Mouse (Mus musculus): ENCODE data around the gene Crybb3. TPM values are rescaled to one million over a fixed set of nuclear protein-coding genes. Genes with fewer than 3 reads are reported as not detected.

Gene Crybb3
- polyA plus RNA-seq, 1 experiment from 2014 or later = 0.15 TPM

DNA sequence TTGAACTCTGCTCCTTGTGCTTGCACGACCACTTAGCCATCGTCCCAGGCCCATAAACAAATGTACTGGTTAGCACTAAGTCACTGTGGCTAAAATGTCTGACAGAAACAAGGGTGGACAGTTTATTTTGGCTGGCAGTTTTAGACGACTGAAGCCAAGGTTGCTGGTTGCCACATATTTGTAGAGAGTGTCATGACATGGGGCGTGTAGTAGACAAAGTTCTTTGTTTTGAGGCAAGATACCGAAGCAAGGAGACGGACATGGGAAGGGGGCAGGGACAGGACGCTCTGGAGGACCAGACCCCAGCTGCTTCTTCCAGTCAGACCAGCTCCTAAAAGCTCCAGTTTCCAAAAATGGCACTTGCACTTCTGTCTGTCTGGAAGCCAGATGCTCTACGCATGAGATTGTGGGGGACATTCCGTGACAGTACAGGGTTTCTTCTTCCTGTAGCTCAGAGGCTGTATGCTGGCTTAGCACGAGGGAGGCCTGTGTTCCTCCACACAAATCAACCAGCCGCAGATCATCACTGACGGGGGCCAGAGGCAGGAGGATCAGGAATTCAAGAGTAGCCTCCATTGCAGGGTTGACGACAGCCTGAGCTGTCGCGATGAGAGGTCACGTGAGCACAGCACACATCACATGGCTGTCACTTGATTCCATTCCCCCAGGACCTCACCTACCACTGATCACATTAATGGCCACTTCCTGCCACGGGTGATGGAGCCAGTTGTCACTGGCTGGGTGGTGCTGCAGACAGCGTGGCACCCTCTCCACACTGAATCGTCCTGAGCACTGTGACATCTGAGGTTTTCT, 1.2 kb upstream of the Crybb3 start:
- Histone ChIP-seq H3K27me3 (ENCODE audit: insufficient read depth, low read length) (no peaks in the 10 kb centered on the region), H3K9ac (replicated peaks) (no peak overlapping the region), H3K36me3 (replicated peaks; ENCODE audit: insufficient read depth, low read length) (no peaks in the 10 kb centered on the region), H3K4me1 (ENCODE audit: insufficient read depth) (no peaks in the 10 kb centered on the region), H3K4me2 (ENCODE audit: low read depth, low read length) (no peak overlapping the region), H3K27ac (ENCODE audit: low read depth) (no peak overlapping the region; the same call in 1 of the 2 replicates), H3K9me3 (ENCODE audit: low read length) (no peaks in the 10 kb centered on the region), H3K4me3 (ENCODE audit: low read depth, low read length) (no peak overlapping the region)
- TF ChIP-seq EP300 (IDR thresholded peaks at IDR 0.05; ENCODE audit: low read depth) (no peak), CTCF (IDR thresholded peaks at IDR 0.05; ENCODE audit: low read depth) (no peak)
- WGBS (ENCODE audit: insufficient replicate concordance) = 55% methylated on average over 19 of the region's 19 CpGs
- DNase-seq = no peak
- peak; percentile 26 for ATAC-seq

DNA sequence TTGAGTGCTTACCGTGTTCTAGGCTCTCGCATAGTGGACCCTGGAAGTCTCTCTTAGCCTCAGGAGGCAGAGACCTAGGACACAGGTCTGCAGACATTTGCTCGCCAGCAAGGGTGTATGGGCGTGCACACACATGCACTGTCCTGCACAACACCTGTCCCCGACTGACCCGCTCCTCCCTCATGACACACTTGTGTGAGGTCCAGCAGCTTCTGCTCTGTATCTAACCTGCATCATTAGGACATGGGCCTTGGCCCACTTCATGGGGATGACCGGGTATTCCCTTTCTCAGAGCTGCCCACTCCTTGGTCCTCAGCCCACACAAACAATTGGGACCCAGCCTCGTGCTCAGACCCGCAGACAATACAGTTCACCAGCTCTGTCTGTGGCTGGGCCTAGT, 364 bp downstream of the Crybb3 start:
- H3K4me2 ChIP-seq (ENCODE audit: low read depth, low read length) = no peak overlapping the region
- WGBS (ENCODE audit: insufficient replicate concordance) = 83% methylated on average over 9 of the region's 9 CpGs
- H3K4me3 ChIP-seq (ENCODE audit: low read depth, low read length) = no peak overlapping the region
- H3K27ac ChIP-seq (ENCODE audit: low read depth) = no peak overlapping the region
- no peak for DNase-seq
- no peaks in the 10 kb centered on the region for H3K27me3 ChIP-seq (ENCODE audit: insufficient read depth, low read length)
- TF ChIP-seq EP300 (IDR thresholded peaks at IDR 0.05; ENCODE audit: low read depth) = no peak
- TF ChIP-seq CTCF (IDR thresholded peaks at IDR 0.05; ENCODE audit: low read depth) = no peak
- H3K9ac ChIP-seq (replicated peaks) = no peak overlapping the region
- no peaks in the 10 kb centered on the region for H3K36me3 ChIP-seq (replicated peaks; ENCODE audit: insufficient read depth, low read length)
- ATAC-seq = no peak
- H3K4me1 ChIP-seq (ENCODE audit: insufficient read depth) = no peaks in the 10 kb centered on the region
- no peaks in the 10 kb centered on the region for H3K9me3 ChIP-seq (ENCODE audit: low read length)

DNA sequence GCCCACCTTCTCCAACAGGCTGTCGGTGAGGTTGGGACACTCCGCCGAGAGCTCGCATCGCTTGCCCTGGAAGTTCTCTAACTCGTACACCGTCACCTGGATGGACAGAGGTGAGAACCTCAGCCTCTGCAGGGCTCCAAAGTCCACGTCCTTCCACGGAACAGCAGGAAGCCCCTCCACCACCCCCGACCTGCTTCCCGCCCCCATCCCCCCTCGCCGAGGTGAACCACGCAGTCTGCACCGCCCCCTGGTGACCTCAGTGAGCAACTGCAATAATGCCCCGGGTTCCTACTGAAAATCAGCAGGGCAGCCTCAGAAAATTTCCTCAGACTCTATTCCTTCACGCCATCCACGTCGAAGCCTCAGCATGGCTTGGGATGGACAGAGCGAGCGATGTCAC, 1.6 kb downstream of the Crybb3 start:
- no peak overlapping the region for H3K4me3 ChIP-seq (ENCODE audit: low read depth, low read length)
- ATAC-seq = no peak
- no peaks in the 10 kb centered on the region for H3K9me3 ChIP-seq (ENCODE audit: low read length)
- no peaks in the 10 kb centered on the region for H3K4me1 ChIP-seq (ENCODE audit: insufficient read depth)
- TF ChIP-seq EP300 (IDR thresholded peaks at IDR 0.05; ENCODE audit: low read depth) = no peak
- peak; percentile 61 for TF ChIP-seq CTCF (IDR thresholded peaks at IDR 0.05; ENCODE audit: low read depth)
- H3K4me2 ChIP-seq (ENCODE audit: low read depth, low read length) = no peak overlapping the region
- no peaks in the 10 kb centered on the region for H3K36me3 ChIP-seq (replicated peaks; ENCODE audit: insufficient read depth, low read length)
- no peak overlapping the region for H3K27ac ChIP-seq (ENCODE audit: low read depth)
- DNase-seq = peak; percentile 55
- H3K9ac ChIP-seq (replicated peaks) = no peak overlapping the region
- no peaks in the 10 kb centered on the region for H3K27me3 ChIP-seq (ENCODE audit: insufficient read depth, low read length)
- WGBS (ENCODE audit: insufficient replicate concordance) = 27% methylated on average over 21 of the region's 21 CpGs

DNA sequence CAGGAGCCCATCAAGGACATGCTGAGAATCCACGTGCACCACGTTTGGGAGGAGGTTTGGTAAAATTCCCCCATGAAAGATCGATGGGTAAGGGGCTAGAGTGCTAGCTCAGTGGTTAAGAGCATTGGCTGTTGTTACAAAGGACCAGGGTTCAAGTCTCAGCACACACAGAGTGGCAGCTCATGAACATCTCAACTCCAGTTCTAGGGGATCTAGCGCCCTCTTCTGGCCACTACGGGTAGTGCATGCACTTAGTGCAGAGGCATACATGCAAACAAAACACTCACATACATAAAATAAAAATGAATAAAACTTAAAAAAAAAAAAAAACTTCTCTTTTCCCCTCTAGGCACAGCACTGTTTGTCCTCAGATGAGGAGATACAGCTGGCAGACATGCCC, 2.7 kb downstream of the Crybb3 start:
- no peak overlapping the region for H3K4me2 ChIP-seq (ENCODE audit: low read depth, low read length)
- H3K9ac ChIP-seq (replicated peaks) = no peak overlapping the region
- ATAC-seq (no peak), DNase-seq (peak; percentile 47)
- 64% methylated on average over 5 of the region's 5 CpGs for WGBS (ENCODE audit: insufficient replicate concordance)
- TF ChIP-seq CTCF (IDR thresholded peaks at IDR 0.05; ENCODE audit: low read depth) (peak; percentile 75), EP300 (IDR thresholded peaks at IDR 0.05; ENCODE audit: low read depth) (no peak)
- no peak overlapping the region for H3K4me3 ChIP-seq (ENCODE audit: low read depth, low read length)
- H3K27ac ChIP-seq (ENCODE audit: low read depth) = no peak overlapping the region
- H3K9me3 ChIP-seq (ENCODE audit: low read length) = no peaks in the 10 kb centered on the region
- no peaks in the 10 kb centered on the region for H3K4me1 ChIP-seq (ENCODE audit: insufficient read depth)
- no peaks in the 10 kb centered on the region for H3K27me3 ChIP-seq (ENCODE audit: insufficient read depth, low read length)
- no peaks in the 10 kb centered on the region for H3K36me3 ChIP-seq (replicated peaks; ENCODE audit: insufficient read depth, low read length)

DNA sequence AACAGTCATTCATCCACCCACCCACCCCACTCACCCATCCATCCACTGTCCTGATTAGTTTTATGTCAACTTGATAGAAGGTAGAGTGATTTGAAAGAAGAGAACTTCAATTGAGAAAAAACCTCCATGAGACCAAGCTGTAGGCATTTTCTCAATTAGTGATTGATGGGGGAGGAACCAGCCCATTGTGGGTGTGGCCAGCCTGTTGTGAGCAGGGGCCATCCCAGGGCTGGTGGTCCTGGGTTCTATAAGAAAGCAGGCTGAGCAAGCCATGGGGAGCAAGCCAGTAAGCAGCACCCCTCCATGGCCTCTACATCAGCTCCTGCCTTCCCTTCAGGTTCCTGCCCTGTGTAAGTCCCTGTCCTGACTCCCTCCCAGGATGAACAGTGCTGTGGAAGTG, 11.4 kb downstream of the Crybb3 start, which contains the start of gene Crybb2:
TSS of gene Crybb2 (minus strand) at position 101 of the 400 bp plus-strand sequence.
- Histone ChIP-seq H3K4me1 (ENCODE audit: insufficient read depth) (no peaks in the 10 kb centered on the region), H3K9ac (replicated peaks) (no peak within 1 kb of the TSS), H3K27ac (ENCODE audit: low read depth) (no peak within 1 kb of the TSS), H3K27me3 (ENCODE audit: insufficient read depth, low read length) (no peaks in the 10 kb centered on the region), H3K4me3 (ENCODE audit: low read depth, low read length) (no peak within 1 kb of the TSS), H3K9me3 (ENCODE audit: low read length) (no peaks in the 10 kb centered on the region), H3K36me3 (replicated peaks; ENCODE audit: insufficient read depth, low read length) (no peaks in the 10 kb centered on the region), H3K4me2 (ENCODE audit: low read depth, low read length) (no peak within 1 kb of the TSS)
- TF ChIP-seq CTCF (IDR thresholded peaks at IDR 0.05; ENCODE audit: low read depth) = no peak
- no peak for TF ChIP-seq EP300 (IDR thresholded peaks at IDR 0.05; ENCODE audit: low read depth)
- ATAC-seq (no peak), DNase-seq (no peak)

DNA sequence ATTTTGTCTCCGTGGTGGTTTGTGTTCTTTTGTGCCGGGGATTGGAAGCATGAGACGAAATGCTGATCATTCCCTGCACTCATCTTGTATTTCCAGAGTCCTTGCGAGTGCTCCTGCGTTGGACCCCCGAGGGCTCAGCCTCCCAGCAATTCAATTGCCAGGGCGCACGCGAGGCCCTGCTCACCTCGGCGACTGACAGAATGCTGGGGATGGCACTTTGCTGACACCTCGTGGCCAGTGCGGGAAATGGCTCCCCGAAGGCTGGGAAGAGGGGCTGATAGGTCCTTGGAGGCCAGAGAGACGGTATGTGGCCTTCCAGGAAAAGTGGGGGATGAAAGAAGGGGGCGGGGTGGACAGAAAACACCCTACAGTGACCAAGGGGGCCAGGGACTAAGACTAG, 27.1 kb downstream of the Crybb3 start:
- DNase-seq (peak; percentile 82), ATAC-seq (0 out of 2 replicates have a peak, but pooled peaks have one; percentile 36)
- TF ChIP-seq EP300 (IDR thresholded peaks at IDR 0.05; ENCODE audit: low read depth) (no peak), CTCF (IDR thresholded peaks at IDR 0.05; ENCODE audit: low read depth) (peak; percentile 99)
- 6% methylated on average over 16 of the region's 16 CpGs for WGBS (ENCODE audit: insufficient replicate concordance)
- Histone ChIP-seq H3K9me3 (ENCODE audit: low read length) (no peaks in the 10 kb centered on the region), H3K4me3 (ENCODE audit: low read depth, low read length) (no peak overlapping the region), H3K36me3 (replicated peaks; ENCODE audit: insufficient read depth, low read length) (no peaks in the 10 kb centered on the region), H3K4me2 (ENCODE audit: low read depth, low read length) (no peak overlapping the region), H3K9ac (replicated peaks) (no peak overlapping the region), H3K27me3 (ENCODE audit: insufficient read depth, low read length) (no peaks in the 10 kb centered on the region), H3K27ac (ENCODE audit: low read depth) (no peak overlapping the region), H3K4me1 (ENCODE audit: insufficient read depth) (no peaks in the 10 kb centered on the region)

All from liver, postnatal 0 days (tissue).